Mouse (Mus musculus) lung, postnatal 0 days (tissue): ENCODE results near the gene Gm19402. TPM values are rescaled to one million over a fixed set of nuclear protein-coding genes. Genes with fewer than 3 reads are reported as not detected.
A peak's percentile ranks its signal among the peaks of the same experiment; 100 is the strongest.

Experiments used
- ATAC-seq: fragments of 200-750 bp; cut with Nextera tagmentation; 2 replicates; pipeline ENCODE4 v1.8.0; 2017; ENCODE audit warnings: moderate library complexity
- DNase-seq: peaks from one replicate; pipeline ENCODE4 v3.0.0-alpha.2; 2016; ENCODE audit warnings: low spot score
- H3K27ac ChIP-seq: fragments of 300-500 bp; sonication (generic); 2 replicates; pipeline ENCODE4 v1.5.1; 2014; ENCODE audit warnings: antibody characterized with exemption, mild to moderate bottlenecking, low read length, mixed read lengths
- H3K27me3 ChIP-seq: fragments of 300-500 bp; sonication (generic); replicated peaks from 2 replicates; pipeline ENCODE4 v1.6.1; 2014; ENCODE audit warnings: low read length, mixed read lengths; ENCODE audit not compliant: insufficient read depth
- H3K36me3 ChIP-seq: fragments of 300-500 bp; sonication (generic); 2 replicates; pipeline ENCODE4 v1.6.1; 2014; ENCODE audit warnings: low read length, mixed read lengths; ENCODE audit not compliant: insufficient read depth
- H3K4me1 ChIP-seq: fragments of 300-500 bp; sonication (generic); 2 replicates; pipeline ENCODE4 v1.6.1; 2014; ENCODE audit warnings: antibody characterized with exemption, low read depth, low read length, mixed read lengths; ENCODE audit not compliant: insufficient read depth
- H3K4me2 ChIP-seq: fragments of 300-500 bp; sonication (generic); replicated peaks from 2 replicates; pipeline ENCODE4 v1.6.1; 2014; ENCODE audit warnings: low read depth, mild to moderate bottlenecking, low read length, moderate library complexity, mixed read lengths
- H3K4me3 ChIP-seq: fragments of 300-500 bp; sonication (generic); 2 replicates; pipeline ENCODE4 v1.5.1; 2014; ENCODE audit warnings: low read depth, low read length
- H3K9ac ChIP-seq: fragments of 300-500 bp; sonication (generic); replicated peaks from 2 replicates; pipeline ENCODE4 v1.6.1; 2014; ENCODE audit warnings: low read depth, mild to moderate bottlenecking
- H3K9me3 ChIP-seq: fragments of 300-500 bp; sonication (generic); 2 replicates; pipeline ENCODE4 v1.6.1; 2016; ENCODE audit warnings: low read length, mixed read lengths
- CTCF ChIP-seq: IDR thresholded peaks from 2 replicates; pipeline ENCODE4 v1.5.1; 2016; ENCODE audit warnings: antibody characterized with exemption, mild to moderate bottlenecking
- EP300 ChIP-seq: IDR thresholded peaks from 2 replicates; pipeline ENCODE4 v1.6.1; 2016; ENCODE audit warnings: antibody characterized with exemption, mild to moderate bottlenecking, control low read depth
- WGBS: fragments of 180-500 bp; shearing (Covaris S2); extraction: QIAGEN DNeasy Blood & Tissue Kit; methylation state at CpG from one replicate; pipeline ENCODE4 v1.1.7; 2014; 5-methylcytosine and 5-hydroxymethylcytosine counted together
- polyA plus RNA-seq: library from polyadenylated mRNA; unstranded; fragments of >200 nt; fragmentation: Nextera tagmentation; extraction: Ambion mirVana; gene quantifications from 2 replicates; pipeline ENCODE4 v1.2.1, GENCODE M21; 2015

The Gm19402 gene
- polyA plus RNA-seq, 1 experiment from 2014 or later, result not detected

DNA sequence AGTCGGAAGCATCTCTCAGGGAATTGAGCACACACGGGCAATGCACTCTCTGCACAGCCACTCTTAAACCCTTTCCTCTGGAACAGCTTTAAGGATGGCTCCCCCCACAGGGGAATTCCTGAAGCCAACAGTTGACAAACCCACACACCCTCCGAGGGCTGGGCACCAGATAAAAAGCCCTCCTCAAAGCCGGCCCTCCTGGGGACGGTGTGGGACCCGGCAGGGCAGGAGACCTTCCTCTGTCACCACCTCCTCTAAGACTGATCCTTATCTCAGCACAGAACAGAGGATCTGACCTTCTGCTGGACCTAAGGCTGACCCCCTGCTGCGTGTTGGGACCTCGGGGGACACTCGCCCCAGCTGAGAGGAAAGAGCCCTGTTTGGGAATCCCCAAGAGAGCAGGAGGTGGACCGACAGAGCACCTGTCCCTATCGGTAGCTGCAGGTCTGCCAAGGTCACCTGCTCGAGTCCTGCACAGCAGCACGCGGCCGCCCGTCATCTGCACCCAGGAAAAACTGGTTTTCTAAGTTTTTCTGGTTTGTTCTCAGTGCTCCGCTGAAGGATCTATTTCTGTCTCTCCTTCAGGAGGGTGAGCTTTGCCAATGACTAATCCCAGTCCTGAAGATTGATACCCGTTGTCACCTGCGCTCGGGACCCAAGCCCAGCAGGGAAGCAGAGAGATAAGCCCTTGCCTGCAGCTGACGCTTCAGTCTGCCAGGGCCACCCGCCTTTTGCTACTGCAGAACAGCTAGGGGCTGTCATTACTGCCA is 4.5 kb downstream of the Gm19402 start, which contains the start of gene Tspear:
Gene Tspear (plus strand): TSS at position 675 of the 770 bp plus-strand sequence.
- DNase-seq, result no peak
- Histone ChIP-seq H3K4me2 (no peak within 1 kb of the TSS), H3K4me3 (no peak within 1 kb of the TSS), H3K9ac (no peak within 1 kb of the TSS), H3K27ac (no peak within 1 kb of the TSS), H3K27me3 (0 out of 2 replicates have a peak, but pooled peaks cover 7% of the 10 kb centered on the region), H3K4me1 (no peaks in the 10 kb centered on the region), H3K36me3 (no peaks in the 10 kb centered on the region), H3K9me3 (no peaks in the 10 kb centered on the region)
- WGBS, result 2% methylated on average over 22 of the region's 22 CpGs
- TF ChIP-seq CTCF (no peak), EP300 (no peak)
- 0 out of 2 replicates have a peak, but pooled peaks have one; percentile 12 for ATAC-seq

DNA sequence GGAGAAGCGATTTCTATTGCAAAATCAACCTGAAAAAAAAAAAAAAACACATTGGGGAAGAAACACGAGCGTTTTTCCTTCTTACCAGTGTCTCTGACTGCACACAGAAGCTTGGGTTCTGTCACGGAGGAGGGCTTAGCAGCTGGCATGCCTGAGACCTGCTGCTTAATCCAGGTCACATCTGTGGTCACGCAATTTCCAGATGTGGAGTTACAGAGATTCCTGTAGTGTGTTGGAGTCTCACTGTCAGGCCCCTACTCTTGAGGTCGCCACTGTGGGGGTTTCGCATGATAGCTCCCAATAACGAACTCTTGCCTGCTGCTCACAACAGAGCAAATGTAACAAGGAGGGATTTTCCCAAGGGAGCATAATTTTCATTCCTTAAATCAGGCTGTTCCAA is 6.4 kb downstream of the Gm19402 start:
- Histone ChIP-seq H3K9ac (no peak overlapping the region), H3K4me2 (no peak overlapping the region), H3K36me3 (no peaks in the 10 kb centered on the region), H3K4me3 (no peak overlapping the region), H3K9me3 (no peaks in the 10 kb centered on the region), H3K4me1 (no peaks in the 10 kb centered on the region), H3K27ac (no peak overlapping the region), H3K27me3 (0 out of 2 replicates have a peak, but pooled peaks cover 7% of the 10 kb centered on the region)
- ATAC-seq, result no peak
- 39% methylated on average over 8 of the region's 8 CpGs for WGBS
- no peak for DNase-seq
- no peak for TF ChIP-seq CTCF
- TF ChIP-seq EP300, result no peak

DNA sequence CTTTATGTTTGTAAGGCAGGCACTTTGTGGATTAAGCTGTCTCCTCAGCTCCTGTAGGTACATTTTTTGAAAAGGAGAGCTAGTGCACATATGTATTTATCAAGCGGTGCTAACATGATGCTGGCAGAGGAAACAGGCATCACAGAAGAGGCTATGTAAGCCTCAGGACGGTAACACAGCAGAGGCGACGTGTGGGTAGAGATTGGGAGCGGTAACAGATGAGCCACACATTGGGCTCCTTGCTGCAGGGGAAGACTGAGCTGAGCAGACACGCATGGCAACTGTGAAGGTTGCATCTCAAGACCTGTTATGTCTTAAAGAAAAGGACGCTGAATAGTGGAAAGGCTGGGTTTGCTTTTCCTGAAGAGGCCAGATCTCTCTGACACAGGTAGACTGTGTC is 7.6 kb downstream of the Gm19402 start:
- Histone ChIP-seq H3K36me3 (no peaks in the 10 kb centered on the region), H3K4me2 (no peak overlapping the region), H3K4me3 (no peak overlapping the region), H3K9me3 (no peaks in the 10 kb centered on the region), H3K27me3 (peaks cover 13% of the 10 kb centered on the region), H3K9ac (no peak overlapping the region), H3K4me1 (no peaks in the 10 kb centered on the region), H3K27ac (no peak overlapping the region)
- DNase-seq (no peak), ATAC-seq (no peak)
- TF ChIP-seq CTCF (no peak), EP300 (no peak)
- 74% methylated on average over 7 of the region's 7 CpGs for WGBS

GRCm38 (mm10) chr10:77677562-77677961 is 13.0 kb downstream of the Gm19402 start:
- Histone ChIP-seq H3K27ac (no peak overlapping the region), H3K4me3 (no peak overlapping the region), H3K9ac (no peak overlapping the region), H3K36me3 (no peaks in the 10 kb centered on the region), H3K4me1 (no peaks in the 10 kb centered on the region), H3K9me3 (no peaks in the 10 kb centered on the region), H3K4me2 (0 out of 2 replicates have a peak overlapping the region, but pooled peaks have one; percentile 25), H3K27me3 (peaks cover 18% of the 10 kb centered on the region)
- 2% methylated on average over 35 of the region's 35 CpGs for WGBS
- ATAC-seq (no peak), DNase-seq (no peak)
- TF ChIP-seq CTCF, result no peak
- no peak for TF ChIP-seq EP300

GRCm38 (mm10) chr10:77673765-77674164 is 16.8 kb downstream of the Gm19402 start:
- WGBS, result 50% methylated on average over 13 of the region's 13 CpGs
- H3K36me3 ChIP-seq, result no peaks in the 10 kb centered on the region
- no peak overlapping the region for H3K27ac ChIP-seq
- DNase-seq (no peak), ATAC-seq (no peak)
- TF ChIP-seq EP300, result no peak
- no peak for TF ChIP-seq CTCF
- no peak overlapping the region for H3K4me2 ChIP-seq
- no peaks in the 10 kb centered on the region for H3K4me1 ChIP-seq
- H3K9me3 ChIP-seq, result no peaks in the 10 kb centered on the region
- peaks cover 18% of the 10 kb centered on the region for H3K27me3 ChIP-seq
- no peak overlapping the region for H3K4me3 ChIP-seq
- no peak overlapping the region for H3K9ac ChIP-seq

GRCm38 (mm10) chr10:77671519-77671918 is 19.0 kb downstream of the Gm19402 start:
- WGBS, result 12% methylated on average over 4 of the region's 4 CpGs
- Histone ChIP-seq H3K9me3 (no peaks in the 10 kb centered on the region), H3K4me1 (no peaks in the 10 kb centered on the region), H3K4me3 (no peak overlapping the region), H3K36me3 (no peaks in the 10 kb centered on the region), H3K27me3 (no peaks in the 10 kb centered on the region), H3K27ac (no peak overlapping the region), H3K4me2 (no peak overlapping the region), H3K9ac (no peak overlapping the region)
- no peak for DNase-seq
- ATAC-seq, result no peak
- TF ChIP-seq CTCF (no peak), EP300 (no peak)
